ENCODE assay signal across 14 mouse cellular contexts in genomic region chr3:83997036-83997435, GRCm38 (mm10). TPM values are rescaled to one million over a fixed set of nuclear protein-coding genes. Genes with fewer than 3 reads are reported as not detected.
DNase-seq lines count a peak whose midpoint lies in the region; ATAC-seq and TF ChIP-seq lines count a peak whose summit lies in the region.
"Had no signal": no experiment of that assay in that cellular context is flagged by ENCODE, and none has a peak within 500 bp of the region (broad histone marks: within the 10 kb centered on the region; RNA-seq: fewer than 3 reads in every experiment).

No protein-coding gene starts in this region.

- ATAC-seq in hindbrain, postnatal 0 days: no peak
- peak; percentile 32; the same call in 1 of the 2 replicates for ATAC-seq in forebrain, postnatal 0 days
- ATAC-seq: Patski had no signal

- DNase-seq in adrenal gland, postnatal 10 days: peak; percentile 57
- no peak for DNase-seq in adrenal gland, postnatal 25 days
- DNase-seq in hindbrain, embryonic 10.5 days (ENCODE audit: low spot score): no peak
- DNase-seq in hindbrain, postnatal 0 days (ENCODE audit: low spot score): no peak
- DNase-seq in brain, adult 2 months (ENCODE audit: low read depth, low spot score): peak; percentile 37
- no peak for DNase-seq in forebrain, postnatal 0 days
- DNase-seq in kidney, postnatal 36 days: no peak
- no peak for DNase-seq in lung, adult 18-20 months
- DNase-seq: kidney, adult 11 months; kidney, postnatal 25 days had no signal

- H3K4me2 ChIP-seq in hindbrain, postnatal 0 days (ENCODE audit: low read depth, low read length): no peak overlapping the region
- no peak overlapping the region for H3K4me2 ChIP-seq in forebrain, postnatal 0 days (ENCODE audit: low read depth)
- H3K4me2 ChIP-seq: embryonic facial prominence, embryonic 13.5 days; hindbrain, embryonic 13.5 days had no signal

- H3K4me1 ChIP-seq in hindbrain, embryonic 10.5 days (replicated peaks): peaks cover 66% of the 10 kb centered on the region
- H3K4me1 ChIP-seq in hindbrain, postnatal 0 days (ENCODE audit: insufficient read depth, low read length): peaks cover 20% of the 10 kb centered on the region
- H3K4me1 ChIP-seq in forebrain, postnatal 0 days (ENCODE audit: insufficient read depth): peaks cover 37% of the 10 kb centered on the region

- H3K36me3 ChIP-seq in hindbrain, embryonic 10.5 days: peaks cover 7% of the 10 kb centered on the region; the same call in 1 of the 2 replicates
- 0 out of 2 replicates have a peak, but pooled peaks cover 3% of the 10 kb centered on the region for H3K36me3 ChIP-seq in hindbrain, postnatal 0 days (ENCODE audit: insufficient read depth, low read length)
- H3K36me3 ChIP-seq in forebrain, postnatal 0 days (ENCODE audit: insufficient read depth): peaks cover 3% of the 10 kb centered on the region; the same call in 1 of the 2 replicates
- H3K36me3 ChIP-seq: embryonic facial prominence, embryonic 13.5 days; hindbrain, embryonic 13.5 days had no signal

- 85% methylated on average over 3 of the region's 3 CpGs for WGBS in hindbrain, embryonic 10.5 days
- WGBS in hindbrain, postnatal 0 days: 47% methylated on average over 3 of the region's 3 CpGs
- WGBS in forebrain, postnatal 0 days: 25% methylated on average over 3 of the region's 3 CpGs

- 0 out of 2 replicates have a peak overlapping the region, but pooled peaks have one; percentile 23 for H3K27ac ChIP-seq in hindbrain, embryonic 10.5 days
- no peak overlapping the region for H3K27ac ChIP-seq in hindbrain, postnatal 0 days
- H3K27ac ChIP-seq in forebrain, postnatal 0 days (ENCODE audit: low read depth, low read length): 0 out of 2 replicates have a peak overlapping the region, but pooled peaks have one; percentile 29
- H3K27ac ChIP-seq: embryonic facial prominence, embryonic 13.5 days; hindbrain, embryonic 13.5 days; limb, embryonic 10.5 days had no signal

- no peaks in the 10 kb centered on the region for H3K9me3 ChIP-seq in hindbrain, embryonic 10.5 days
- H3K9me3 ChIP-seq in hindbrain, postnatal 0 days (ENCODE audit: low read length): no peaks in the 10 kb centered on the region
- no peaks in the 10 kb centered on the region for H3K9me3 ChIP-seq in forebrain, postnatal 0 days (ENCODE audit: low read length)
- H3K9me3 ChIP-seq: embryonic facial prominence, embryonic 13.5 days; hindbrain, embryonic 13.5 days; limb, embryonic 10.5 days had no signal

- no peak overlapping the region for H3K9ac ChIP-seq in hindbrain, postnatal 0 days (replicated peaks; ENCODE audit: low read length)
- no peak overlapping the region for H3K9ac ChIP-seq in forebrain, postnatal 0 days
- H3K9ac ChIP-seq: embryonic facial prominence, embryonic 13.5 days; hindbrain, embryonic 13.5 days had no signal

- no peak overlapping the region for H3K4me3 ChIP-seq in hindbrain, embryonic 10.5 days
- no peak overlapping the region for H3K4me3 ChIP-seq in hindbrain, postnatal 0 days (ENCODE audit: low read length)
- no peak overlapping the region for H3K4me3 ChIP-seq in forebrain, postnatal 0 days (ENCODE audit: low read depth, low read length)
- H3K4me3 ChIP-seq: embryonic facial prominence, embryonic 13.5 days; hindbrain, embryonic 13.5 days; limb, embryonic 10.5 days had no signal

- no peak for TF ChIP-seq CTCF in hindbrain, postnatal 0 days (IDR thresholded peaks at IDR 0.05; ENCODE audit: low read depth)
- no peak for TF ChIP-seq CTCF in forebrain, postnatal 0 days (IDR thresholded peaks at IDR 0.05; ENCODE audit: low read depth)

- no peaks in the 10 kb centered on the region for H3K27me3 ChIP-seq in hindbrain, embryonic 10.5 days (ENCODE audit: insufficient read depth, poor library complexity, severe bottlenecking)
- H3K27me3 ChIP-seq in hindbrain, postnatal 0 days (ENCODE audit: insufficient read depth, low read length): no peaks in the 10 kb centered on the region
- no peaks in the 10 kb centered on the region for H3K27me3 ChIP-seq in forebrain, postnatal 0 days (ENCODE audit: insufficient read depth, low read length)
- H3K27me3 ChIP-seq: embryonic facial prominence, embryonic 13.5 days; hindbrain, embryonic 13.5 days; Patski had no signal

RNA-seq across cellular contexts. Expression of gene Tmem131l, which starts 42.9 kb away (rescaled TPM):
- 10 to 100 TPM; 44.9 to 61.7 TPM for total RNA-seq in adrenal gland, postnatal 10 days (2021)
- 48.2 and 56.9 TPM in 2 replicates for total RNA-seq in adrenal gland, postnatal 25 days (2021)
- 70.2 and 70.8 TPM in 2 replicates for polyA plus RNA-seq in hindbrain, embryonic 10.5 days (2016; fragmentation: Nextera tagmentation; extraction: Ambion mirVana)
- total RNA-seq in hindbrain, postnatal 0 days (2014; rRNA removed): 28.4 and 33.2 TPM in 2 replicates
- polyA plus RNA-seq in hindbrain, postnatal 0 days (2015; fragmentation: Nextera tagmentation; extraction: Ambion mirVana): 18.6 and 20.5 TPM in 2 replicates
- total RNA-seq in forebrain, postnatal 0 days (2014; rRNA removed): 59.3 and 65.0 TPM in 2 replicates
- polyA plus RNA-seq in forebrain, postnatal 0 days (2015; fragmentation: Nextera tagmentation; extraction: Ambion mirVana): 32.3 and 37.5 TPM in 2 replicates

Comparison
In these comparisons a context has a peak if more than half of its experiments do, and no peak if none do; other contexts are left out.
1. DNase-seq: peak in adrenal gland, postnatal 10 days (single experiment) and brain, adult 2 months (single experiment); none in adrenal gland, postnatal 25 days (single experiment), hindbrain, embryonic 10.5 days (single experiment), hindbrain, postnatal 0 days (single experiment), forebrain, postnatal 0 days (single experiment), kidney, postnatal 36 days (0 of 2) and lung, adult 18-20 months (0 of 2).